Mouse (Mus musculus): Measurements from ENCODE around the gene Bmp8b. TPM values are rescaled to one million over a fixed set of nuclear protein-coding genes. Genes with fewer than 3 reads are reported as not detected.
A peak's percentile ranks its signal among the peaks of the same experiment; 100 is the strongest.
"Not testable (repeated sequence)": the region's sequence is repeated elsewhere in the genome, so short reads cannot be mapped to it uniquely, and the experiment has no call there.

Bmp8b gene
- polyA plus RNA-seq, 2 experiments from 2014 or later, result 0.28 TPM; not detected in 1

GRCm38 (mm10) chr4:123111275-123111983 is 6.5 kb downstream of the Bmp8b start:
- ATAC-seq, result not testable (repeated sequence)

- no peak for ATAC-seq
Observed at GRCm38 (mm10) chr4:123112216-123112764, 7.3 kb downstream of the Bmp8b start.

DNA sequence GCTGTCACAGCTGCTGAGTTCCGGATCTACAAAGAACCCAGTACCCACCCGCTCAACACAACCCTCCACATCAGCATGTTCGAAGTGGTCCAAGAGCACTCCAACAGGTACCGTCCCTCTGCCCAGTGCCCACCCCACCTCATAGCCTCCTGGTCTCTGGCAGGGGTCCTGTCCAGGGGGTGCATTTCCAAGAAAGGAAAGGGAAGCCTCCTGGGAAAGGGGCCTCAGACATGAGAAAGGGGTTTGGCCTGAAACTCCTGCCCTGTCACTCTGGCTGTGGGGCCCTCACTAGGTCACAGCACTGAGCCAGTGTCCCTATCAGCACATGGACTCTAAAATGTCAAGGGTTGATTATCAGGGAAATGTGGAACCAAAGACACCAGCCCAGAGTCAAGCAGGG is 9.7 kb downstream of the Bmp8b start:
- not testable (repeated sequence) for ATAC-seq

DNA sequence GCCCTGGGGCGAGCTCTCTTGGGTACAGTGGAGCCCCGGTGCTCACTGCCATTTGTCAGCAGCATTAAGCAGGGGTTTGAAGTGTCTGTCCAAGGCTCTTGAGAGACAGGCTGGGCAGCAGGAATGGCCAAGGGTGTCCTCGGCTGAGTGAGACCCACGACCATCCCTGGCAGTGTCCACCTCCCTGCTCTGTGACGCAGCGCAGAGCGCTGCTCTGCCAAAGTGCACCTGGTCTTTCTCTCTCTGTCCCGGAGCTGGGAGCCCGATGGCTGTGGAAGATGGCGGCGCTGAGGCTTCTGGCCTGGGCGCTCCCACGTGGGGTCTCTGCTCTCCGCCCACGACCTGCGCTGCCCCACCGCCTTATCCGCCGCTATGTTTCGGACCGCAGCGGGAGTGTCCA is 11.0 kb downstream of the Bmp8b start, which contains the start of gene Oxct2b:
TSS of gene Oxct2b (plus strand) at position 256 of the 400 bp plus-strand sequence.
- no peak for ATAC-seq

DNA sequence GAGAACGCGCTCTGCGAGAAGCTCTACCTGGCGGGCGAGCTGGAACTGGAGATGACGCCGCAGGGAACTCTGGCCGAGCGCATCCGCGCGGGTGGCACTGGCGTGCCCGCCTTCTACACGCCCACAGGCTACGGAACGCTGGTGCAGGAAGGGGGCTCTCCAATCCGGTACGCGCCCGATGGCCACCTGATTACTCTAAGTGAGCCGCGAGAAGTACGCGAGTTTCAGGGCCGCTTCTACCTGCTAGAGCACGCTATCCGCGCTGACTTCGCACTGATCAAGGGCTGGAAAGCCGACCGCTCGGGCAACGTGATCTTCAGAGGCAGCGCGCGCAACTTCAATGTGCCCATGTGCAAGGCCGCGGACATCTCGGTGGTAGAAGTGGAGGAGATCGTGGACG is 11.7 kb downstream of the Bmp8b start:
- not testable (repeated sequence) for ATAC-seq

GRCm38 (mm10) chr4:123121286-123121685 is 16.3 kb downstream of the Bmp8b start:
- no peak for ATAC-seq

- ATAC-seq, result no peak
Observed at GRCm38 (mm10) chr4:123126626-123127025, 21.7 kb downstream of the Bmp8b start.

GRCm38 (mm10) chr4:123127051-123127450 is 22.1 kb downstream of the Bmp8b start:
- ATAC-seq, result no peak

DNA sequence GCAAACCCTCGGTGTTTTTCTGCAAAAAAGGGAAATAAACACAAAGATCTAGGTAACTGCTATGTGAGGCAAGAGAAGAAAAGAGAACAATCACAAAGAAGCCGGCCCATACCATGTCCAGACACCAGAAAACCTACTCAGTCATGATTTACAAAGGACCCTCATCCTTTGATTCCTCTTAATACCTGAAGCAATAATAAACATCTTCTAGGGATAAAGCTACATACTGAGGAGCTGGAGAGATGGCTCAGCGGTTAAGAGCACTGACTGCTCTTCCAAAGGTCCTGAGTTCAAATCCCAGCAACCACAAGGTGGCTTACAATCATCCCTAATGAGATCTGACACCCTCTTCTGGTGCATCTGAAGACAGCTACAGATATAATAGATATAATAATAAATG is 32.6 kb downstream of the Bmp8b start:
- no peak for ATAC-seq

DNA sequence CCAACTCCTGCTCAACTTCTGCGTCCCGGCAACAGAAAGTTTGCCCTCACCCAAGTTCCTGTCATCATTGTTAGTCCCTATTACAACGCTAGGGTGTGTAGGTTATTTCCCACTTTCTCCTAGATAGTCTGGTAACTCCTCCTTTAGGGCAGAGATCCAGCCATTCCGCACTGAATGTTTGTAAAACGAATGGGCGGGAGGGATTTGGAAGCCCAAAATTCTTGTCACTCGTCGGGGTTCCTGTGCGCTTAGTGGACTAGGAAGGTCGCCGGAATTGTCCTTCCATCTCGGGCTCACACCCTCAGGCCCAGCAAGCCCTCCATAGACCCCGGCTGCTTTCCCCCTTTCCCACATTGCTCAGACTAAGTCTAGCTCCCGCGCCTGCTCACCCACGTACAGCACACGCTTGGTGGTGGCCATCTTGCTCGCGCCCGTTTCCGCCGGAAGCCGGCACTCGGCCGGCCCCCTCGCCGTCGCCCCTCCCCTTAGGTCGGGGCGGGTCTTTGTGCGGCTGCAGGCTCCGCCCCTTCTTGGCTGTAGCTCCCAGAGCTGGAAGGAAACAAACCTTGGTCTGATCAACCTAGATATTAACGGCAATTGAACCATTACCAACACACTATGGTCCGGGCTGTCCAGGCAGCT is 34.7 kb downstream of the Bmp8b start, which contains the start of gene Ppie:
TSS of gene Ppie (minus strand) at position 439 of the 642 bp plus-strand sequence.
- ATAC-seq, result peak; percentile 99

DNA sequence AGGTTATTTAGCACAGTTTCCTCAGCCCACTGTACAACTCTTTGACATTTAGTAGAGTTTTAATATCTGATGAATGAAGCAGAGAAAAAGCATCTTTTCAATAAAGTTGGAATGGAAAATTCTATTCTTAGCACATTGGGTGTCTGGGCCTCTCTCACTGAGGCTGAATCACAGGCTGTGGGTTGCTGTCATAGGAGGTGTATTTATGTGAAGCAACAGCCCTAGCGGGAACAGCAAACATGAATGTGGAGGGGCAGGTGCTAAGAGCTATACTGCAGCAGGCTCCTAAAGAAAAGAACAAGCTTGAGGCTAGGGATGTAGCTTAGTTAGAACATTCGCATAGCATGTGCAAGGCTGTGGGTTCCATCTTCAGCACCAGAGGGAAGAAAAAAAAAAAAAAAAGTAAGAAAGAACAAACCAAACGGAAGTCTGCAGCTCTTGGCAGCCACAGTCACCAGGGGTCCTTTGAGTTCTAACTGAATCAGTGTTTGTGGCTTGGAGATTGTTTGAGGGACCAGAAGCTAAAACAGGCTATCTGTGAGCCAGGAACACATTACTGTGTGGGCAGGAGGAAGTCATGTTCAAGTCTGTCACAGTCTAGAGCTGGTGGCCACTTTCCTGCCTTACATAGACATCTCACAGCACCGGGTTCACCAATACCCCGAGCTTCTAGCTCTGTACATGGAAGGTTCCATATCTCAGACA is 42.6 kb downstream of the Bmp8b start:
- ATAC-seq, result peak; percentile 57

- ATAC-seq, result no peak
Observed at GRCm38 (mm10) chr4:123152003-123152402, 47.0 kb downstream of the Bmp8b start.

- no peak for ATAC-seq
Observed at GRCm38 (mm10) chr4:123152976-123153375, 48.0 kb downstream of the Bmp8b start.

DNA sequence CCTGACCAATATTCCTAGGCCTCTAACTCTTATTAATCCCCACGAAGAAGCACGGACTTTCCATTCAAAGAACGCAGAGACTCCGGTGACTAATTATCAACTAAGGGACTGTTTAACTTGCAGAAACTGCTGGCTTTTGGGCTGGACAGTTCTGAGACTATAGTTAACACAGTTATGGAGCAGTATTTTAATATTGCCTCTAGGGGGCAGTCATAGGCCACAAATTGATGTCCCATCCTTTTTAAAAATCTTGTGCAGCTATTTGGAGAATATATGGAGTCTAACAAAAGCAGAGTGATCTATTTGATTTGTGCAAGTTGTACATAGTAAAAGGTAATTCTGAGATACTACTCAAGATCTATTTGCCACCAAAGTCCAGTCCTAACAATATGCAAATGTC is 50.0 kb downstream of the Bmp8b start:
- ATAC-seq, result no peak

GRCm38 (mm10) chr4:123155427-123155826 is 50.5 kb downstream of the Bmp8b start:
- ATAC-seq, result no peak

DNA sequence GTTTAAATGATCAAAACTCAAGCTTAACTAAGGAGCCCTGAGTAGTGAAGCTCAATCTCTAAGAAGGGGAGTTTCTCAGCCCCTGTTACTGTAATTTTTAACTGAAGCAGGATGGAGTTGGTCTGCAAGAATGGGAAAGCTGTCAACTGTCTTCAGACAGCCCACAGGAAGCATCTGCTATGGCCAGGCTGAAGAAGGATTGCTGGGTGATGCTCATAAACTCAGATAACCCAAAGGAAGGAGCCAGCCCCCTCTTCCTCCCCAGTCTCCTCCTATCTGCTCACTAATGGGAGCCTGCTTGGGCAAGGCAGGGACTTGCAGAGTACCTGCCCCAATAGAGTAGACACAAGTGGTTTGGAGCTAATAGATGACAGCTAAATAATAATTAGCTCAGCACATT is 50.9 kb downstream of the Bmp8b start:
- ATAC-seq, result no peak

GRCm38 (mm10) chr4:123160571-123160970 is 55.6 kb downstream of the Bmp8b start:
- ATAC-seq, result no peak

DNA sequence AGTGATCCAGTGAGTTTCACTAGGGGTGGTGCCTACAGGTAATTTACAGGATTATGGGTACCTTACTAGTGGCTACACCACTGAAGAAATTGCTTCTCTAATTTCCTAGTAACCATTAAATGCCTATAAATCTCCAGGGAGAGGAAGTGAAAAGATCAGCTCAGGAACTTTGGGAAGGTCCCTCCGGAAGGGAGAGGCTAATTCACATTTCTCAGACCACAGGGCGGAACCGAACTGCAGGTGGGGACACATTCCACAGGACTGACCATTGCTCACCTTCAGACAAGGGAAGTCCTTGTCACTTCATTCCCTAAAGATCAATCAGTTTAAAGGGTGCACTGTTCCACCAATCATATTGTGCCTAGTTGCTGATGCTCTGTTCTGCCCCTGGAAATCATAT is 56.3 kb downstream of the Bmp8b start:
- not testable (repeated sequence) for ATAC-seq

DNA sequence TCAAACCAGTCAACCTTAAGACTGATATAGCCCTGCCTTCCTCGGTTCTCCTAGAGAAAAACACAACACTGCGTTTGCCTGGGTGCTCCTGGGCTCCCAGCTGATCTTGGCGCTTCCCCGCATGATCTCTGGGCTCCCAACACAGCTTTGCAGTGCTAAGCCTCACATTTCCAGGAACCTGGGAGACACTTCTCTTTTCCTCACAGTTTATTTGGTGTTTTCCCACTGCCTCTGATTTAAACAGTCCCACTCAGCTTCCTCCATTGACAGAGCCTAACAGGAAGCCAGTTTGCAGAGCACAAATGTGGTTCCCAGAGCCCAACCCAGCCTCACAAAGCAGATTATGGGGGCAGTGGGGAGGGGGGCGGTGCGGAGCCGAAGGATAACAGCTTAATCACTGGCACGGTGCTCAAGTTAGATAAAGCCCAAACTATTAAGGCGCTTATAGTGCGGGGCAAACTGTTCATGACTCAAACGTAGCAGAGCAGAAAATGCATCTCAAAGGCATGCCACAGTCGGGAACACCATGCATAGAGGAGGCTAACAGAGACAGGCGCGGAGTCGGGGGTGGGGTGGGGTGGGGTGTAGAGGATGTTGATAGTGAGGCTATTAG is 57.4 kb downstream of the Bmp8b start:
- no peak for ATAC-seq

- ATAC-seq, result no peak
Observed at GRCm38 (mm10) chr4:123164157-123164556, 59.2 kb downstream of the Bmp8b start.

GRCm38 (mm10) chr4:123171811-123172210 is 66.8 kb downstream of the Bmp8b start:
- ATAC-seq, result no peak

Data from CD4-positive, CD25-positive, alpha-beta regulatory T cell, adult 4 months (primary cell).